Mouse (Mus musculus) gastrocnemius, postnatal 10 days (tissue): ENCODE results near the gene Junb. TPM values are rescaled to one million over a fixed set of nuclear protein-coding genes. Genes with fewer than 3 reads are reported as not detected.
A peak's percentile ranks its signal among the peaks of the same experiment; 100 is the strongest.

Source experiments
- DNase-seq: peaks from one replicate; pipeline ENCODE4 v3.0.0; 2021; ENCODE audit warnings: mixed read lengths
- total RNA-seq, 2 experiments: library from RNA; stranded (reverse); gene quantifications; 2 replicates each; pipeline ENCODE4 v1.2.3; 2021

Junb gene
- total RNA-seq, 2 experiments from 2014 or later: 5.8 to 8.9 TPM

DNA sequence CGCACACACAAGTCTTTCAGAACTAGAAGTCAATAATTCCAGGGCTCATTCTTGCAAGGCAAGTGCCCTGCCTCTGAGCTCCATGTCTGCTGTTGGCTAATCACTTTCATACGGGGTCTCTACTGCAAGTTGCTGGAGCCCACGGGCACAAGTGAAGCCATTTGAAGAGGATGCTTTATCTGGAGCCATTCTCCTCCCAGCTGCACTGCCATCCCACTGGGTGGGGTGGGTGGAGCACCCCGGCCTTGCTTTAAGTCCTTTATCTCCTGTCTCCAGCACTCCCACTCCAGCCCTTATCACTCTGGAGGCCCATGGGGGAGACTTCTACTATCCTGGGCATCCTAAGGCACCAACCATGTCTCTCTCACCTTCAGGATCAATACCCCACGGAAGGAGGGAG lies 7.6 kb downstream of the Junb start:
- DNase-seq: no peak

GRCm38 (mm10) chr8:84970135-84970790 lies 8.3 kb downstream of the Junb start:
- no peak for DNase-seq

- DNase-seq: peak; percentile 76
These were observed 9.0 kb downstream of the Junb start, which contains the start of the genes Gm49661, Prdx2 and Rnaseh2a for GRCm38 (mm10) chr8:84969241-84970134. Gene Gm49661 (minus strand): TSS chr8:84969433. Gene Prdx2 (plus strand): TSS chr8:84969587. Gene Rnaseh2a (minus strand): TSS chr8:84969767.

GRCm38 (mm10) chr8:84968650-84969049 lies 9.9 kb downstream of the Junb start:
- no peak for DNase-seq

GRCm38 (mm10) chr8:84967532-84968304 lies 10.8 kb downstream of the Junb start:
- DNase-seq: no peak

DNA sequence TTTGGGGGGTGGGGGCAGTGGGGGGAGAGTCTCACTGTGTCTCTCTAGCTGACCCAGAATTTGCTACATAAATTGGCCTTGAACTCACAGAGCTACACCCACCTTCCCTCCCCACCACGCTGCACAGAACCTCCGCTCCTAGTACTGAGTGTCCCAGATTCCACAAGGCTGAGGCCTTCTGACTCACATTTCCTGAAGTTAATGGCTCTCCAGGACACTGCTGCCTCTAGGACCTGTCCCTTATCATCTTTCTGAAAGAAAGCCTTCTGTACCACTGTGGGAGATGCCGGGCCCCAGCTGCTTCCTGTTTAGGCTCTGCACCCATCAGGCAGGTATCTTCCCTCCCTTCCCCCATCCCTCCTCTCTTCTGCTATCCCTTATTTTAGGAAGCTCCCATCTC lies 11.9 kb downstream of the Junb start:
- no peak for DNase-seq

- peak; percentile 83 for DNase-seq
These were observed 12.7 kb downstream of the Junb start for GRCm38 (mm10) chr8:84965731-84966291.

- no peak for DNase-seq
These were observed 14.6 kb downstream of the Junb start for GRCm38 (mm10) chr8:84963952-84964351.

- no peak for DNase-seq
These were observed 18.7 kb downstream of the Junb start for GRCm38 (mm10) chr8:84959811-84960210.

GRCm38 (mm10) chr8:84956768-84957167 lies 21.8 kb downstream of the Junb start:
- DNase-seq: peak; percentile 62

- peak; percentile 29 for DNase-seq
These were observed 25.8 kb downstream of the Junb start for GRCm38 (mm10) chr8:84952612-84953255.

DNA sequence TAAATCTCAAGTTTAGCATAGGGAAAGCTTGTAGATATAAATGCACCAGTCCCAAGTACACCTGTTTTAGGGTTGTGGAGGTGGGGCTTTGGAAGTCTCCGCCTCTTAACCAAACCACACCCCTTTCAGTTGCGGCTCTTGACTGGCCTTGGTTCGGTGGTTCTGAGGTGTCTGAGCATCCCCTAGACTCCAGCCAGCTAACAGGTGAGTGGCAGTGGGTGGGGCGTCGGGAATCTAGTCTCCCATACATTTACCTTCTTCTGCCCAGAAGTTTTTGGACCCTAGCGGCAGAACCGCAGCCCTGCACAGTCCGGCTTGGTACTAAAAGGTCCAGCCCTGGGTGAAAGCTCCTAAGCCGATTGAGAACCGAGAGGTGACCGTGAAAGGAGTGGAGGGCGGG lies 28.8 kb downstream of the Junb start:
- no peak for DNase-seq

- peak; percentile 31 for DNase-seq
These were observed 31.3 kb downstream of the Junb start for GRCm38 (mm10) chr8:84947241-84947545.

GRCm38 (mm10) chr8:84946528-84947240 lies 31.8 kb downstream of the Junb start, which contains the start of gene Rtbdn:
Gene Rtbdn (plus strand): TSS chr8:84946991.
- DNase-seq: no peak

GRCm38 (mm10) chr8:84945633-84946527 lies 32.6 kb downstream of the Junb start:
- DNase-seq: no peak

DNA sequence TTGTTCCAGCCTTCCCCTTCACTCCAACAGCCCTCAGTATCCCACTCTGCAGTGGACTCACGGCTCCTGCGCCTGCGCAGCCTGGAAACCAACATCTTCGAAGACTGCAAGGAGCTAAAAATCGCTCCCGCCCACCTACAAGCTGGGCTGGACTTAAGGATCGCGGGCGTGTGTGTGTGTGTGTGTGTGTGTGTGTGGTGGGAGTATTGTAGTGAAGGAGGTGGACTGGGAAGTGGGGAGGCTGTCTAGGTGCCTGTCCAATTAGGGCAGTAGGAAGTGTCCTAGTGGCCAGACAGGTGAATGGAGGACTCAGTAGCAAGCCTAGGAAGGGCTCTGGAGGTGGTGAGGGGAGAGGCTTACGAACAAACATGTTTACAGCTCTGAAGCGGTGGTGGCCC lies 33.3 kb downstream of the Junb start:
- DNase-seq: no peak

DNA sequence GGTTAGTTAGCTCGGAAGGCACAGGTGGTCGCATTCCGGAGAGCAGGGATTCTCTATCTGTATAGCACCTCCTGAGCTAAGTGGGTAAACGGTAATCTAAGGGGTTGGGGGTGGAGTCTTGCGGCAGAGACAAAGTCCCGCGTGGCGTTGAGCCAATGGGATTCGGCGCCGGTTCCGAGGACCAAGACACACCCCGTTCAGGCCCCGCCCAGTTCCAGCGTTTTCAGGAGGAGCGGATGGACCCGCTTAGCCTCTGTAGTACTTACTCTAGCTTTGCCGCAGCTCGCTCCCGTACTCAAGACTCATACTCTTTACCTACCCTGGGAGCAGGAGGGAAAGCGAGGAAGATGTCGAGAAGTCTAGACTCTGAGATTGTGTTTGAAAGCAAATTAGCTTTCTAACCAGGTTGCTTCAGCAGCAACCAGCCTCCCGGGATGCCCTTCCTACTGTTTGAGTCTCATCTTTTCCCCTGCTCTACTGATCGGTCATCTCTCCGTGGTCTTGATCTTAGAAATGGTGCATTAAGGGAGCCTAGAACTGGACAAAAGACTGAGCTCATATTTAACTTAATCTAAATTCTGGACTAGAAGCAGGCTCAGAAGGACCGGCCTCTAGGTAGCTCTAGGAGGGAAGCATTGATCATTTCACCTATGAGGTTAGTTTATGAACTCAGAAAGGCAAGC lies 33.9 kb downstream of the Junb start:
- no peak for DNase-seq

- no peak for DNase-seq
These were observed 34.8 kb downstream of the Junb start for GRCm38 (mm10) chr8:84943699-84944098.
